Mouse (Mus musculus) megakaryocyte-erythroid progenitor cell, adult 5-6 weeks (primary cell): ENCODE results near the gene Pgam5. TPM values are rescaled to one million over a fixed set of nuclear protein-coding genes. Genes with fewer than 3 reads are reported as not detected.

Experiments
- ATAC-seq: replicated peaks from 2 replicates; pipeline ENCODE4 v1.8.0; 2016; ENCODE audit warnings: mild to moderate bottlenecking, inconsistent platforms; ENCODE audit not compliant: severe bottlenecking, poor library complexity, low FRiP score, low TSS enrichment
- total RNA-seq, 2 experiments: library from RNA; stranded (forward) in 1 of 2; stranded (reverse) in 1 of 2; fragments of 200-1000, 215-1000 nt in 1 of 2; fragments of >200 nt in 1 of 2; fragmentation: Nextera tagmentation in 1 of 2; gene quantifications; 2 replicates each; pipeline ENCODE4 v1.2.3; 2014 to 2017

Pgam5 gene
- total RNA-seq (2014; fragmentation: Nextera tagmentation) (52.9 and 53.2 TPM in 2 replicates), total RNA-seq (2017) (45.3 and 53.1 TPM in 2 replicates)

DNA sequence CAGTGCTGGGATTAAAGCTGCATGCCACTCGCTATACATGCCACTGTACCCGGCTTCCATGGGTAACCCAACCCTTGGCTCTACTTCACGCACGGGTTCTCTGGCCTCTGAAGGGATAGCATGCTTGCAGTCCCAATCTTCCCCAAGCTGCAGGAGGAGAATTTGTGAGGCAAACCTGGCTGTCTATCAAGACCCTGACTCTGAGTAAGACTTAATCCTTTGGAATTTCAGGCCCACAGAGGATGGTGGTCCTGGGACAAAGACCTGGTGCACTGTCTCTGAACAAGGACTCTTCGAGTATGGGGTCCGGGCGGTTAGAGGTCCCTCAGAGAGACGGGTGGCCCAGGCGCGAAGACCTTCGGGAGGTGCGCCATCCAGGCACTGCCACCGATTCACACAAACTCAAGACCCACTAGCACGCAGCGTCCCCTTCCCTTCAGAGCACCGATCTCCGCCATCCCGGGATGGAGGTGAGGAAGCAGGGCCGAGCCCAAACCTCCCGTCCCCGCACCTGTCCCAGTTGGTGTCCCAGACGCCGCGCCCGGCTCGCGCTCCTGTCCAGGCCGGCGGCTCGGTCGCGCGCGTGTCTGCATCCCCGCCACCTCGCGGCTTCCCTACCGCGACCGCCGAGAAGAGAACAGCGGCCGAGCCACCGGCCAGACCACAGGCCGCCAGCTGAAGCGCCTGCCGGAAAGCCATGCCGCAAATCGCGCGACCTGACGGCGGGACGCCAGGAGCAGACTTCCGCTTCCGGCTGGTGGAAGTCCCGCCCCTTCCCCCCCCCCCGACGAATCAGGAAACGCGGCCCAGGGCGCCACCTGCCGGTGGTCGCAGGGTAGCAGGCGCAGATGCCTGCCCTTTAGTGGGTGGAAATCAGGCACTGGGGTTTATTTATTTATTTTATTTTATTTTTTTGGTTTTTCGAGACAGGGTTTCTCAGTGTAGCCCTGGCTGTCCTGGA is at the start of gene Pgam5:
Pgam5 (minus strand) TSS at position 773 of the 961 bp plus-strand sequence.
- peak; percentile 75 for ATAC-seq

- ATAC-seq = no peak
Observed at GRCm38 (mm10) chr5:110313127-110313526, 43.4 kb upstream of the Pgam5 start.

GRCm38 (mm10) chr5:110308861-110309260 is 39.1 kb upstream of the Pgam5 start:
- no peak for ATAC-seq

DNA sequence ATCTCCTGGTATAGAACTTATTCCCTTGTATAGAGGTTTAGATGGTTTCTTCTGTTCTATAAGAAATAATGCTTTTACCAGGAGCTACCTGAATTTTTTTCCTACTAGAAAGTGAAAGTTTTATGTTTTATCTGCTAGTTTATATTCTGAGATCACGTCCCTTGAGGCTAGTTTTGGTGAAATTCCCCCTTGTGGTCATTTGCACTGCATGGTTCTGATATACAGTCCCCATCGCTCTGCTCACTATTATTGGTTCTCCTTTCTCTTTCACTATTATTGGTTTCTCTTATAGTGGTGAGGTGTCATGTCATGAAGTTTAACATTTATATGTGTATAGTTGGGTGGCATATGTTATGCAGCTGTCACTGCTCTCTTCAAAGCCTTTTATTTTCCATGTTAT is 30.9 kb upstream of the Pgam5 start:
- ATAC-seq = no peak

DNA sequence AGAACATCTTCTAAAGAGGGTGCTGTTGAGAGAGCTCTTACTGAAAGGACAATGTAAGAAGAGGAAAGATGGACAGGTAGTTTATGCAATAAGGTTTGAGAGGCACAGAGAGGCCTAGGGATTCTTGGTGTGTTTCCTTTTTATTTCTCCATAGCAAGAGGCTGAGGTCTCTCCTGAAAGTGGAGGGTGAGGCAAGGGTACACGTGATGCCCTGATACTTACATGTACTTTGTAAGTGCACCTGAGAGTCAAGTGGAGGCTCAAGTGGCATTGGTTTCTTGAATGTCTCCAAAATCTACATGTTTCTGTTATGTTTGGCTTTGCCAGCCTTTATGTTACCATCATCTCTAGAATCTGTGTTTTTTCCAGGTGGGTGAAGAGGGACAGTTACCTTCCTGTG is 26.9 kb upstream of the Pgam5 start:
- no peak for ATAC-seq

- peak; percentile 49 for ATAC-seq
Observed at GRCm38 (mm10) chr5:110291649-110292048, 21.9 kb upstream of the Pgam5 start.

GRCm38 (mm10) chr5:110287084-110287475 is 17.4 kb upstream of the Pgam5 start:
- ATAC-seq = no peak

DNA sequence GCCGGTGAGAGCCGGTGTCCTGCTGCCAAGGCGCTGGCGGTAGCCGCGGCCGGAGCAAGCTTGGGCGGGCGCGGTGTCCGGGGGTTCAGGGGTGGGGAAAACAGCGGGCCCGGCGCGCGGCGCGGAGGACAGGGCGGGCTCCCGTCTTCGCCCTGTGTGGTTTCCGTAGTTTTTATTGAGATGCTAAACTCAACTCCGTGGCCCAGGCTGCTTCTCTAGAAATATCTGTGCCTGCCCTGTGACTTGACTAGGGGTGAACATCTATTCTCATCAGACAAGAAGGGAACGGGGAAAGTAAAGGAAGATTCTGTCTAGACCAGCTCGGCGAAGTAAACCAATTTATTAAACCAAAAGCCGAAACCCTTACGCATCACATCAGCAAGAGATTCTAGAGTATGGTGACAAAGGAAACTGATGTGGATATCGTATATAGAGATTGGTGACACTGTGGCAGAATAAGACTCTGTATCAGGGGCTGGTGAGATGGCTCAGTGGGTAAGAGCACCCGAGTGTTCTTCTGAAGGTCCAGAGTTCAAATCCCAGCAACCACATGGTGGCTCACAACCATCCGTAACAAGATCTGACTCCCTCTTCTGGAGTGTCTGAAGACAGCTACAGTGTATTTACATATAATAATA is 16.9 kb upstream of the Pgam5 start:
- peak; percentile 42 for ATAC-seq

GRCm38 (mm10) chr5:110285770-110286445 is 16.2 kb upstream of the Pgam5 start, which contains the start of the genes Pxmp2 and Pole:
Pxmp2 (minus strand) TSS chr5:110286186.
Pole (plus strand) TSS chr5:110286306.
- peak; percentile 88 for ATAC-seq

GRCm38 (mm10) chr5:110285156-110285555 is 15.4 kb upstream of the Pgam5 start:
- peak; percentile 23 for ATAC-seq

GRCm38 (mm10) chr5:110284536-110284935 is 14.8 kb upstream of the Pgam5 start:
- peak; percentile 55 for ATAC-seq

DNA sequence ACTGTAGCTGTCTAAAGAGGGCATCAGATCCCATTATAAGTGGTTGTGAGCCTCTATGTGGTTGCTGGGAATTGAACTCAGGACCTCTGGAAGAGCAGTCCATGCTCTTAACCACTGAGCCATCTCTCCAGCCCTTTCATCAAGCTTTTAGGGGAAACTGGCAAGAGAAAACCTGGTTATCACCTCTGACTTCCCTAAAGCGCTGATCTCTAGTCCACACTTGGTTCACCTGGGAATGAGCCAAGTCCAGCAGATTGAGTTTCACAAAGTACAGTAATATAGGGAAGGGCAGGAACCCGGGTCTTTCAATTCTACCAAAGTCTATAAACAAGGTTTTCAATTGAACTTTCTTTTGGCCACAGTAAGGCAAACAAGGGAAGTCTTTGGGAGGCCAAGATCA is 12.3 kb upstream of the Pgam5 start:
- no peak for ATAC-seq

DNA sequence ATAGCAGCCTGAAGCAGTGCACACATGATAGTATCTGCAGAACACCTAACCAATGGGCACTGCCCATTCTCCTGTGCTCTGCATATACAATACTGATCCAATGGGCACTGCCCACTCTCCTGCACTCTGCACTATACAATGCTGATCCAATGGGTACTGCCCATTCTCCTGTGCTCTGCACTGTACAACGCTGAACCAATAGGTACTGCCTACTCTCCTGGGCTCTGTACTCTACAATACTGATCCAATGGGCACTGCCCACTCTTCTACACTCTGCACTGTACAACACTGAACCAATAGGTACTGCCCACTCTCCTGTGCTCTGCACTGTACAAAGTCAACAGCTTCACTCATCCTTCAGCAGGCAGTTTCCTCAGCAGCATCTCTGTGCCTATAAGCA is 7.2 kb upstream of the Pgam5 start:
- peak; percentile 23; the same call in 1 of the 2 replicates for ATAC-seq

DNA sequence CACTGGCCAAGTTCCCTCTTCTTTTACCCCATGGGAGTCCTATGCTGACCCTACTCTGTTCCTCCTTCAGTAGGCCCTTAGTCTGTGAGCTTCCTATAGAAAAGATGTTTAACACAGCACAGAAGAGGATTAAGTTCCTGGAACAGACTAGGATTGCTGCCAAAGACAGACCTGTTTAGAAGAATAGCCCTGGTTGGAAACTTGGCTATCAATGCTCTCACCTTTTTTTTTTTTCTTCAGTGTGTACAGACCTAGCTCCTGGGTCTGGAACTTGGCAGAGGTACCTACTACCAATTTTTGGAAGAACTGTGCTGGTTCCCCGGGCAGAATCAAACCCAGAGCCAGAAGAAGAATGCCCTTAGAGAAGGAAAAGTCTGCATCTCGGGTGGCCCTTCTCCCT is 6.7 kb upstream of the Pgam5 start:
- ATAC-seq = no peak

DNA sequence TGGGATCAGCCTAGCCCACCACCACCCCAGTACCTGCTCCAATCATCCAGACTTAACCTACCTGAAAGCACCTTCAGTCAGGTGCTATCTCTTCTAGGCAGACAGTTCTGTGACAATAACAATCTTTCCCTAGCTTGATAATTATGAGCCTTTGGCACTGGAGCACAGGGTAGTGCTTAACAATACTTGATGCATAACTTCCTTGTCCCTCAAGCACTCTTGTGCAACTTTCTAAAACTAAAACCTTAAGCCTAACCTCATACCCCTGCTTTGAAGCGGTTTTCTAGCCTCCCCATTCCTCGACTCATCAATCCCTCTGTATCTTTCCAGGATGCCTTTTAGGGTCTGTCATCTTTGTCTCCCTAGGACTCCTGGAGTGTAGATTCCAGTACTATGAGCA is 5.1 kb upstream of the Pgam5 start:
- no peak for ATAC-seq

DNA sequence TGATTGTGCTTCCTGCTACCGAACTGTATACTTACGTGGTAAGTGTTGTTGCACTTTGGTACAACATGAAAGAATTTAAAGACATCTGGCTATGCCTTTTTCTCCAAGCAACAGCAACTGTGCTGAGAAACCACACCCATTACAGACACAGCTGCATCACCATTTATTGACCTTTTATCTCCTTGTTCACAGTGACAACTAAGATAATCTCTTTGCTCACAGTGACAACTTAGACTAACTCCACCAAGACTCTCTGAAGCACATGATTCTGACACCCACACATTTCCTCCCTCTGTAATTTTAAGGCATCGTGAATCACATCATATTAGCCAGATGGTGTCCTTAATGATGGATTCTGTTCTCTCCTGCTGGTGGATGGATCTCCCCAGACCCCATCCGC is 4.4 kb upstream of the Pgam5 start:
- ATAC-seq = peak; percentile 66

GRCm38 (mm10) chr5:110270242-110270641 is 529 bp upstream of the Pgam5 start:
- ATAC-seq = no peak

GRCm38 (mm10) chr5:110266941-110267340 is 2.8 kb downstream of the Pgam5 start:
- ATAC-seq = no peak

DNA sequence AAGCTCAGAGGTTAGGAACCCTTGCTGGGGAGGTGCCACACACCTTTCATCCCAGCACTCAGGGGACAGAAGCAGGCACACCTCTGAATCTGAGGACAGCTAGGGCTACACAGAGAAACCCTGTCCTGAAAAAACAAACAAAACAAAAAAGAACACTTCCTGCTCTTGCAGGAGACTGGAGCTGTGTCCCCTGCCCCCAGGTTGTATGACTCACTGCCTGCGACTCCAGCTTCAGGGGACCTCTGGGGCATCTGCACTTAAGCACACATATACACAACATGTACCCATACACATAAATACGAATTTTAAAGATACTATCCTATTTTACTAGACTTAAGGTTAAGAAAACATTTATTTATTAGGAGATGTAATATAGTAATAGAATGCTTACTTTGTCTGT is 25.6 kb downstream of the Pgam5 start:
- no peak for ATAC-seq

- no peak for ATAC-seq
Observed at GRCm38 (mm10) chr5:110232346-110232745, 37.4 kb downstream of the Pgam5 start.
